Mouse (Mus musculus): ENCODE data around the gene Scn8a. TPM values are rescaled to one million over a fixed set of nuclear protein-coding genes. Genes with fewer than 3 reads are reported as not detected.

Gene Scn8a
- polyA plus RNA-seq, 1 experiment from 2014 or later, result 1.3 TPM

DNA sequence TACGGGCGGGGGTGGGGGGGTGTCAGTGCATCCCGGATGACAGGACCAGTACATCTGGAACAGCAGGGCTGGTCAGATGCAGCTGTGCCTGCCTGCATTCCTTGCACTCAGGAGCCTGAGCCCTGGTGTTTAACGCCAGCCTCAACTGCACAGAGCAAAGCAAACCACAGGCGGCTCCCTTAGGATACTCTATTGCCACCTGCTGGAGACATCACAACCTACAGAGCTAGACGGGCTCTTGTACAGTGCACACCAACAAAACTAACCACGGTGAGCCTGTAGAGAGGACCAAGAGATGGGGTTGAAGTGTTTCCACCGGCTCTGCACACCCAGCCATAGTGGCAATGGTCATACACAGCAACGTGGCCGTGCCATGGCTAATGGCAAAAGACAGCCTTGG, 186.6 kb downstream of the Scn8a start:
- peaks cover 4% of the 10 kb centered on the region; the same call in 1 of the 2 replicates for H3K36me3 ChIP-seq (ENCODE audit: insufficient read depth)
- H3K4me2 ChIP-seq, result no peak overlapping the region
- peak; percentile 82 for TF ChIP-seq CTCF (IDR thresholded peaks at IDR 0.05; ENCODE audit: low read depth)
- H3K27ac ChIP-seq (ENCODE audit: low read depth), result no peak overlapping the region
- H3K9me3 ChIP-seq (ENCODE audit: low read depth, low read length), result no peaks in the 10 kb centered on the region
- H3K27me3 ChIP-seq (ENCODE audit: insufficient read depth, low read length), result peaks cover 45% of the 10 kb centered on the region
- no peaks in the 10 kb centered on the region for H3K4me1 ChIP-seq (ENCODE audit: insufficient read depth)
- H3K4me3 ChIP-seq (ENCODE audit: low read depth, low read length), result no peak overlapping the region
- DNase-seq, result peak; percentile 89
- H3K9ac ChIP-seq, result no peak overlapping the region
- peak; percentile 74; the same call in 1 of the 2 replicates for ATAC-seq (ENCODE audit: insufficient read depth)
- WGBS, result 34% methylated on average over 10 of the region's 10 CpGs

DNA sequence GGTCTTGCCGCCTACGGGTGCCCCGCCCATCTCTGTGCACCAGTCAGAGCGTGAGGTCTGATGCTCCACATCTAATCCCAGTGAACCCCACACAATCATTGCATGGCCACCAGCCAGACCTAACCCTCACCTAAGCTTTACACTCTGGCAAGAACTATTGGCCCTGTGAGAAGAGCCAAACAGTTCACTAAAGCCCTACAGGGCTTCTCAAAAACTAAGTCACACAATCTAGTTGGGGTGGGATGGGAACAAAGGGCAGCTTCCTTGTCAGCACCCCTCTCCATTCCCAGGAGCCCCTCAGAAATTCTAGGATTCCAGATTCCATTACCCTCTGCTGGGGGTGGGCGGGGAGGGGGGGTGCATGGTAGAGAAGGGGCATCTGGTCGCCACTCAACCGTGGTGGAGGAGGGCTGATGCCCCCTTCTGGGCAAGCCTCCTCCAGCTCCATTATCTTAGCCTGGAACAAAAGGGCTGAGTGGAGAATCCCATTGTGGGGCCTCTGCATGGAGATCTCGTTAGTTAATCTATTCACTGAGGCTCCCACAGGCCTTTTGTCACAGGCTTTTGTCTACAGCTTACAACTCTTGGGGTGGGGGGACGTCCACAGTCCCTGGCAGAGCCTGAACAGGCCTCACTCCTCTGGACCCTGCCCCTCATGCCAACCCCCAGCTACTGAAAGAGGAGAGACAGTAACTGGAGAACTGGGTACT, 190.1 kb downstream of the Scn8a start:
- 53% methylated on average over 9 of the region's 9 CpGs for WGBS
- peaks cover 12% of the 10 kb centered on the region for H3K27me3 ChIP-seq (ENCODE audit: insufficient read depth, low read length)
- H3K9me3 ChIP-seq (ENCODE audit: low read depth, low read length), result no peaks in the 10 kb centered on the region
- no peak overlapping the region for H3K27ac ChIP-seq (ENCODE audit: low read depth)
- H3K4me3 ChIP-seq (ENCODE audit: low read depth, low read length), result no peak overlapping the region
- no peak for TF ChIP-seq CTCF (IDR thresholded peaks at IDR 0.05; ENCODE audit: low read depth)
- DNase-seq (no peak), ATAC-seq (ENCODE audit: insufficient read depth) (no peak)
- no peak overlapping the region for H3K9ac ChIP-seq
- no peaks in the 10 kb centered on the region for H3K36me3 ChIP-seq (ENCODE audit: insufficient read depth)
- H3K4me2 ChIP-seq, result no peak overlapping the region
- H3K4me1 ChIP-seq (ENCODE audit: insufficient read depth), result no peaks in the 10 kb centered on the region

DNA sequence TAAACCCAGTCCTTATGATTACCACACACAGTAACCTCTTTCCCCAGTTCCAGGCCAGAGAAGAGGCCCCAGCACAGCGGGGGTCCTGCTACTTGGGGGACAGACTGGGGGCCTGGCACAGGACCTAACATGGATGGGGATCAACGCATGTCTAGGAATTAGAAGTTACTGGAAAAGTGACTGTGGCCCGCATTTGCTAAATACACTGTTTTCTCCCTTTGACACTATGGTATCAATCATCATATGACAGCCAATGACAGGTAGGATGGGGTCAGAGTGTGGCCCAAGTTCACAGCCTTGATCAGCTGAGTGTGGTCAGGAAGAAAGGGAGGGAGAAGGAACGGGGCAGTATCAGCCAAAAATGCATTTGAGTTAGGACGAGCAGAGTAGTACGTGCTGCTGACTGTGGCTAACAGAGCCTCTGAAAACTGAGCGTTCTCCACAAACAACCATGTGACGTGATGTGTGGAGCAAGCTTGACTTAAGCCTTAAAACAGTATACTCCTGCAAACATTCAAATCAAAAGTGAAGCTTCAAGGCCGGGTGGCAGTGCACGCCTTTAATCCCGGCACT, 190.7 kb downstream of the Scn8a start:
- ATAC-seq (ENCODE audit: insufficient read depth) (no peak), DNase-seq (no peak)
- no peak overlapping the region for H3K4me3 ChIP-seq (ENCODE audit: low read depth, low read length)
- no peak for TF ChIP-seq CTCF (IDR thresholded peaks at IDR 0.05; ENCODE audit: low read depth)
- peaks cover 6% of the 10 kb centered on the region; the same call in 1 of the 2 replicates for H3K27me3 ChIP-seq (ENCODE audit: insufficient read depth, low read length)
- H3K27ac ChIP-seq (ENCODE audit: low read depth), result no peak overlapping the region
- H3K9ac ChIP-seq, result no peak overlapping the region
- no peaks in the 10 kb centered on the region for H3K36me3 ChIP-seq (ENCODE audit: insufficient read depth)
- 65% methylated on average over 11 of the region's 11 CpGs for WGBS
- no peak overlapping the region for H3K4me2 ChIP-seq
- H3K4me1 ChIP-seq (ENCODE audit: insufficient read depth), result 0 out of 2 replicates have a peak, but pooled peaks cover 3% of the 10 kb centered on the region
- no peaks in the 10 kb centered on the region for H3K9me3 ChIP-seq (ENCODE audit: low read depth, low read length)

DNA sequence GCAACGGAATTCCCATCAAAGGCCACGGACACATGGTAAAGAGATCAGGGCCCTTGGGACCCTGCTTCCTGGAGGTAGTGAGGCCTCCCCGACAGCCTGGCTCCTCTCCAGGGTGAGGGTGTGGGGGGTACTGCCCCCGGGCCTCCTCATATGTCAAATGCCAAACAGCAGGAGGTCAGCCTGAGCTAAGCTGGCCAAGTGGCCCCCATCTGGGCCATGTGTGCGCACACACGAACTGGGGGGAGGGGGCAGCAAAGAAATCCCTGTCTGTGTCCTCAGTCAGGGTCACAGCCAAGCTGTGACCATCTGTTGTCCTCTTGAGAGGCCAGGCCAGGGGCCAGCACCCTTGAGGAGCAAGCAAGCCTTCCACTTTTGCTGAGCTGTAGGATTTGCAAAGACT, 195.4 kb downstream of the Scn8a start:
- TF ChIP-seq CTCF (IDR thresholded peaks at IDR 0.05; ENCODE audit: low read depth), result no peak
- 36% methylated on average over 6 of the region's 6 CpGs for WGBS
- no peak overlapping the region for H3K9ac ChIP-seq
- no peak overlapping the region for H3K4me3 ChIP-seq (ENCODE audit: low read depth, low read length)
- no peak overlapping the region for H3K27ac ChIP-seq (ENCODE audit: low read depth)
- ATAC-seq (ENCODE audit: insufficient read depth), result no peak
- no peaks in the 10 kb centered on the region for H3K27me3 ChIP-seq (ENCODE audit: insufficient read depth, low read length)
- no peaks in the 10 kb centered on the region for H3K9me3 ChIP-seq (ENCODE audit: low read depth, low read length)
- no peaks in the 10 kb centered on the region for H3K36me3 ChIP-seq (ENCODE audit: insufficient read depth)
- H3K4me2 ChIP-seq, result no peak overlapping the region
- no peak for DNase-seq
- H3K4me1 ChIP-seq (ENCODE audit: insufficient read depth), result peaks cover 30% of the 10 kb centered on the region

DNA sequence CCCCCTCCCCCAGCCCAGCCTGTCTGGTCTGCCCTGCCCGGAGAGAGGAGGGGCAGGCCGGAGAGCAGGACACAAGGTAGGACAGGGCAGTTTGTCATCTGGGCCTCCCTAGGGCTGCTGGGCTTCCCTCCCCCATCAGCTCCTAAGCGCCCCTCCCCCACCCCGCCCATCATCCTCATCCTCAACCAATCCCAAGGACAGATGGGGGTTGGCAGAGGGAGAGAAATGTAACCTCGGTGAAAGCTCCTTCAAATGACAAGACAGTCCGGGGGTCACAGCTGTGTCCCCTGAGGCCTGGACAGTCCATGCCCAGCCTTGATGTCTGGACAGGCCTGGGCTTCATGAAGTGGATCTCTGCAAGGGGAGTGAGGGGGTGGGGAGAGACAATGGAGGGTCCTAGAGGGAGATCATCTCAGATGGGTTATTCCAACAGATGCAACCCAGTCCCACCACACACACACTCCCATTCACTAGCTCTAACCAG, 196.7 kb downstream of the Scn8a start:
- 18% methylated on average over 5 of the region's 6 CpGs for WGBS
- no peaks in the 10 kb centered on the region for H3K36me3 ChIP-seq (ENCODE audit: insufficient read depth)
- no peak overlapping the region for H3K4me2 ChIP-seq
- no peak for TF ChIP-seq CTCF (IDR thresholded peaks at IDR 0.05; ENCODE audit: low read depth)
- no peaks in the 10 kb centered on the region for H3K9me3 ChIP-seq (ENCODE audit: low read depth, low read length)
- H3K4me3 ChIP-seq (ENCODE audit: low read depth, low read length), result no peak overlapping the region
- ATAC-seq (ENCODE audit: insufficient read depth) (peak; percentile 19; the same call in 1 of the 2 replicates), DNase-seq (no peak)
- H3K4me1 ChIP-seq (ENCODE audit: insufficient read depth), result peaks cover 37% of the 10 kb centered on the region
- no peak overlapping the region for H3K9ac ChIP-seq
- no peak overlapping the region for H3K27ac ChIP-seq (ENCODE audit: low read depth)
- H3K27me3 ChIP-seq (ENCODE audit: insufficient read depth, low read length), result no peaks in the 10 kb centered on the region

DNA sequence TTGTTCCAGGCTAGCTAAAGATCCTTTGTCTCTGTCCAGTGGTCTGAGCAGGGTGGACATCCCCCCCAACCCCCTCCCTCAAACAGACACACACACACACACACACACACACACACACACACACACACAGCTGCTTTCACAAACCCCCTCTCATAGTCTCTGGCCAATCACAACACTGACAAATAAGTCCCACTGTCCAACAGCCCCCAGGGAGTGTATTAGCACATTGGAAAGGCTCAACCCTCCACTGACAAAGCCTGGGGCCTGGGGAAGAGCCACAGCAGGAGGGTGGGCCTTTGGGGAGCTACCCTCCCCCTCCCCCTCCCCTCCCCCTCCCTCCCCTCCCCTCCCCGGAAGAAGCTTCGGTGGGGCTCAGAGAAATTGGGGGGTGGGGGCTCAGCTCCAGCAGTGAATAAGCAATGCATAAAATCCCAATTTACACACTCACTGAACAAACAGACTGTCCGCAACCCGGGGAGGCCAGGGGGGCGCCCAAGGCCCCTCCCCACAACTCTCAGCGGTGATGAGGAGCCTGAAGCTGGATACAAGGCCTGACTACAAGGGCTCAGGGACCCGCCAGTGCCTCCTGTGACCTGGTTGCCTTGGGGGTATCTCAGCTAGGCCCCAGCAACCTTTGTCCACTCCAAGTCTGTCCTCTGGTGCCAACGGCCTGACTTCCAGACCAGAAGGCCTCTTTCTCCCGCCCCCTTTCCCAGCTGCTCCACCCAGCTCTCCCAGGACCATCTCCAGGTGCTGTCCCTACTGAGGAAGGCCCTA, 197.4 kb downstream of the Scn8a start:
- WGBS, result 32% methylated on average over 7 of the region's 9 CpGs
- ATAC-seq (ENCODE audit: insufficient read depth), result no peak

DNA sequence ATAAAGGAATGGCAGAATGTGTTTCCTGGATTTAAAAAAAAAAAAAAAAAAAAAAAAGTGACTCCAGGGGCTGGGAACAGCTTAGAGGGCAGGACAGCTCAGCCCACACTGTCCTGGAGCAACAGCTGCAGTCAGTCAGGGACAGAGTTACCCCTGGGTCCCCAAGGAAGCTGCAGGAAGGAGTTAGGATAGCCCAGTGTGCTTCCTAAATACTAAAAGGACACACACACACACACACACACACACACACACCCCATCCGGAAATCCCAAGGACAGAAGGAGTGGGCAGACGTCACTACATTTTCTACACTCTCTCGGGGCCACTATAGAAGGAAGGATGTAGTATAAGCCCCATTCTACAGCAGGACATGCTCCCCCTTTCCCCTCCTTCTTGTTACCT, 198.4 kb downstream of the Scn8a start:
- Histone ChIP-seq H3K9ac (no peak overlapping the region), H3K27ac (ENCODE audit: low read depth) (peak overlapping the region; percentile 51; the same call in 1 of the 2 replicates), H3K4me3 (ENCODE audit: low read depth, low read length) (no peak overlapping the region), H3K27me3 (ENCODE audit: insufficient read depth, low read length) (no peaks in the 10 kb centered on the region), H3K4me1 (ENCODE audit: insufficient read depth) (peaks cover 45% of the 10 kb centered on the region), H3K9me3 (ENCODE audit: low read depth, low read length) (no peaks in the 10 kb centered on the region), H3K36me3 (ENCODE audit: insufficient read depth) (no peaks in the 10 kb centered on the region), H3K4me2 (no peak overlapping the region)
- DNase-seq (peak; percentile 68), ATAC-seq (ENCODE audit: insufficient read depth) (peak; percentile 73; the same call in 1 of the 2 replicates)
- WGBS, result 31% methylated on average over 3 of the region's 3 CpGs
- no peak for TF ChIP-seq CTCF (IDR thresholded peaks at IDR 0.05; ENCODE audit: low read depth)

More for the DNA sequence above, 197.4 kb downstream of the Scn8a start:
- no peaks in the 10 kb centered on the region for H3K9me3 ChIP-seq (ENCODE audit: low read depth, low read length)
- TF ChIP-seq CTCF (IDR thresholded peaks at IDR 0.05; ENCODE audit: low read depth), result no peak
- no peak for DNase-seq
- H3K36me3 ChIP-seq (ENCODE audit: insufficient read depth), result no peaks in the 10 kb centered on the region
- no peak overlapping the region for H3K4me2 ChIP-seq
- no peaks in the 10 kb centered on the region for H3K27me3 ChIP-seq (ENCODE audit: insufficient read depth, low read length)
- H3K27ac ChIP-seq (ENCODE audit: low read depth), result peak overlapping the region; percentile 51
- H3K4me3 ChIP-seq (ENCODE audit: low read depth, low read length), result no peak overlapping the region
- H3K4me1 ChIP-seq (ENCODE audit: insufficient read depth), result peaks cover 40% of the 10 kb centered on the region
- no peak overlapping the region for H3K9ac ChIP-seq
